Mouse (Mus musculus): ENCODE measurements at regions not wholly inside any gene's neighbourhood (a gene's known extent, or its start where the extent isn't known, plus 50 kb on each side); places are given as distances from the start of the nearest gene placed in this dataset.
A peak's percentile ranks its signal among the peaks of the same experiment; 100 is the strongest.

- no peaks in the 10 kb centered on the region for H3K4me1 ChIP-seq (replicated peaks; ENCODE audit: control insufficient read depth, insufficient read depth, low read length)
- no peaks in the 10 kb centered on the region for H3K36me3 ChIP-seq (replicated peaks; ENCODE audit: control insufficient read depth, insufficient read depth)
- H3K9ac ChIP-seq, result no peak overlapping the region
- DNase-seq (ENCODE audit: low spot score) (no peak), ATAC-seq (ENCODE audit: low FRiP score) (no peak)
- H3K4me3 ChIP-seq (replicated peaks; ENCODE audit: low read length), result no peak overlapping the region
- H3K27ac ChIP-seq, result no peak overlapping the region
- no peaks in the 10 kb centered on the region for H3K9me3 ChIP-seq (ENCODE audit: control insufficient read depth, low read length)
- H3K27me3 ChIP-seq (ENCODE audit: control insufficient read depth, insufficient read depth, low read length), result no peaks in the 10 kb centered on the region
- no peak overlapping the region for H3K4me2 ChIP-seq (replicated peaks)
Observed at GRCm38 (mm10) chr15:45612954-45613353, 5478.8 kb downstream of the 9330182O14Rik start.

- H3K9ac ChIP-seq, result no peak overlapping the region
- H3K4me3 ChIP-seq (replicated peaks; ENCODE audit: low read length), result no peak overlapping the region
Observed at GRCm38 (mm10) chr15:45646256-45646655, 5512.1 kb downstream of the 9330182O14Rik start.

GRCm38 (mm10) chr15:45663601-45664000 is 5529.4 kb downstream of the 9330182O14Rik start:
- no peak for ATAC-seq (ENCODE audit: low FRiP score)
- H3K9me3 ChIP-seq (ENCODE audit: control insufficient read depth, low read length), result no peaks in the 10 kb centered on the region
- no peaks in the 10 kb centered on the region for H3K4me1 ChIP-seq (replicated peaks; ENCODE audit: control insufficient read depth, insufficient read depth, low read length)

More at GRCm38 (mm10) chr15:45646256-45646655, 5512.1 kb downstream of the 9330182O14Rik start:
- Histone ChIP-seq H3K27me3 (ENCODE audit: control insufficient read depth, insufficient read depth, low read length) (no peaks in the 10 kb centered on the region), H3K4me2 (replicated peaks) (no peak overlapping the region), H3K36me3 (replicated peaks; ENCODE audit: control insufficient read depth, insufficient read depth) (no peaks in the 10 kb centered on the region), H3K4me1 (replicated peaks; ENCODE audit: control insufficient read depth, insufficient read depth, low read length) (no peaks in the 10 kb centered on the region), H3K27ac (no peak overlapping the region), H3K9me3 (ENCODE audit: control insufficient read depth, low read length) (0 out of 2 replicates have a peak, but pooled peaks cover 3% of the 10 kb centered on the region)
- no peak for DNase-seq (ENCODE audit: low spot score)
- no peak for ATAC-seq (ENCODE audit: low FRiP score)

GRCm38 (mm10) chr15:45689446-45689845 is 5555.3 kb downstream of the 9330182O14Rik start:
- WGBS, result 93% methylated on average over 1 of the region's 1 CpGs
- Histone ChIP-seq H3K27me3 (ENCODE audit: control insufficient read depth, insufficient read depth, low read length) (no peaks in the 10 kb centered on the region), H3K4me2 (replicated peaks) (no peak overlapping the region), H3K4me1 (replicated peaks; ENCODE audit: control insufficient read depth, insufficient read depth, low read length) (no peaks in the 10 kb centered on the region), H3K4me3 (replicated peaks; ENCODE audit: low read length) (no peak overlapping the region), H3K9me3 (ENCODE audit: control insufficient read depth, low read length) (peaks cover 9% of the 10 kb centered on the region), H3K27ac (no peak overlapping the region), H3K9ac (no peak overlapping the region), H3K36me3 (replicated peaks; ENCODE audit: control insufficient read depth, insufficient read depth) (no peaks in the 10 kb centered on the region)
- DNase-seq (ENCODE audit: low spot score), result no peak
- no peak for ATAC-seq (ENCODE audit: low FRiP score)

More at GRCm38 (mm10) chr15:45663601-45664000, 5529.4 kb downstream of the 9330182O14Rik start:
- H3K4me3 ChIP-seq (replicated peaks; ENCODE audit: low read length), result no peak overlapping the region
- H3K4me2 ChIP-seq (replicated peaks), result no peak overlapping the region
- 85% methylated on average over 3 of the region's 3 CpGs for WGBS
- no peak overlapping the region for H3K27ac ChIP-seq
- no peaks in the 10 kb centered on the region for H3K36me3 ChIP-seq (replicated peaks; ENCODE audit: control insufficient read depth, insufficient read depth)
- no peaks in the 10 kb centered on the region for H3K27me3 ChIP-seq (ENCODE audit: control insufficient read depth, insufficient read depth, low read length)
- no peak for DNase-seq (ENCODE audit: low spot score)
- H3K9ac ChIP-seq, result no peak overlapping the region

- ATAC-seq (ENCODE audit: low FRiP score), result no peak
- Histone ChIP-seq H3K27me3 (ENCODE audit: control insufficient read depth, insufficient read depth, low read length) (no peaks in the 10 kb centered on the region), H3K36me3 (replicated peaks; ENCODE audit: control insufficient read depth, insufficient read depth) (no peaks in the 10 kb centered on the region), H3K9ac (no peak overlapping the region), H3K4me1 (replicated peaks; ENCODE audit: control insufficient read depth, insufficient read depth, low read length) (no peaks in the 10 kb centered on the region), H3K4me3 (replicated peaks; ENCODE audit: low read length) (no peak overlapping the region), H3K27ac (no peak overlapping the region), H3K9me3 (ENCODE audit: control insufficient read depth, low read length) (peaks cover 9% of the 10 kb centered on the region), H3K4me2 (replicated peaks) (no peak overlapping the region)
- DNase-seq (ENCODE audit: low spot score), result no peak
Observed at GRCm38 (mm10) chr15:45690026-45690425, 5555.9 kb downstream of the 9330182O14Rik start.

GRCm38 (mm10) chr15:45711109-45711508 is 5576.9 kb downstream of the 9330182O14Rik start:
- Histone ChIP-seq H3K36me3 (replicated peaks; ENCODE audit: control insufficient read depth, insufficient read depth) (no peaks in the 10 kb centered on the region), H3K27me3 (ENCODE audit: control insufficient read depth, insufficient read depth, low read length) (no peaks in the 10 kb centered on the region), H3K27ac (no peak overlapping the region), H3K9ac (no peak overlapping the region), H3K4me1 (replicated peaks; ENCODE audit: control insufficient read depth, insufficient read depth, low read length) (no peaks in the 10 kb centered on the region), H3K4me3 (replicated peaks; ENCODE audit: low read length) (no peak overlapping the region), H3K9me3 (ENCODE audit: control insufficient read depth, low read length) (no peaks in the 10 kb centered on the region), H3K4me2 (replicated peaks) (no peak overlapping the region)
- WGBS, result 19% methylated on average over 2 of the region's 2 CpGs
- ATAC-seq (ENCODE audit: low FRiP score) (peak; percentile 85), DNase-seq (ENCODE audit: low spot score) (peak; percentile 72)

GRCm38 (mm10) chr15:45730370-45731153 is 5596.4 kb downstream of the 9330182O14Rik start:
- Histone ChIP-seq H3K4me3 (replicated peaks; ENCODE audit: low read length) (no peak overlapping the region), H3K4me1 (replicated peaks; ENCODE audit: control insufficient read depth, insufficient read depth, low read length) (no peaks in the 10 kb centered on the region), H3K27ac (no peak overlapping the region), H3K9me3 (ENCODE audit: control insufficient read depth, low read length) (no peaks in the 10 kb centered on the region), H3K4me2 (replicated peaks) (no peak overlapping the region), H3K27me3 (ENCODE audit: control insufficient read depth, insufficient read depth, low read length) (no peaks in the 10 kb centered on the region), H3K9ac (no peak overlapping the region), H3K36me3 (replicated peaks; ENCODE audit: control insufficient read depth, insufficient read depth) (no peaks in the 10 kb centered on the region)
- ATAC-seq (ENCODE audit: low FRiP score) (peak; percentile 81; the same call in 1 of the 2 replicates), DNase-seq (ENCODE audit: low spot score) (no peak)
- 67% methylated on average over 3 of the region's 3 CpGs for WGBS

GRCm38 (mm10) chr15:45763225-45763624 is 5629.1 kb downstream of the 9330182O14Rik start:
- no peak for DNase-seq (ENCODE audit: low spot score)
- no peaks in the 10 kb centered on the region for H3K4me1 ChIP-seq (replicated peaks; ENCODE audit: control insufficient read depth, insufficient read depth, low read length)
- no peaks in the 10 kb centered on the region for H3K27me3 ChIP-seq (ENCODE audit: control insufficient read depth, insufficient read depth, low read length)
- H3K27ac ChIP-seq, result no peak overlapping the region
- H3K4me3 ChIP-seq (replicated peaks; ENCODE audit: low read length), result no peak overlapping the region
- no peak for ATAC-seq (ENCODE audit: low FRiP score)
- H3K9ac ChIP-seq, result no peak overlapping the region
- no peaks in the 10 kb centered on the region for H3K9me3 ChIP-seq (ENCODE audit: control insufficient read depth, low read length)
- no peaks in the 10 kb centered on the region for H3K36me3 ChIP-seq (replicated peaks; ENCODE audit: control insufficient read depth, insufficient read depth)
- WGBS, result 54% methylated on average over 2 of the region's 2 CpGs
- H3K4me2 ChIP-seq (replicated peaks), result no peak overlapping the region
